Mouse (Mus musculus) heart, embryonic 11.5 days (tissue): ENCODE results near the gene Tent4a. TPM values are rescaled to one million over a fixed set of nuclear protein-coding genes. Genes with fewer than 3 reads are reported as not detected.

Source experiments
- ATAC-seq: fragments of 200-750 bp; cut with Nextera tagmentation; replicated peaks from 2 replicates; pipeline ENCODE4 v1.8.0; 2017; ENCODE audit warnings: moderate library complexity; ENCODE audit not compliant: insufficient number of reproducible peaks, low FRiP score, low TSS enrichment
- H3K27ac ChIP-seq: fragments of 300-500 bp; sonication (generic); 2 replicates; pipeline ENCODE4 v1.5.1; 2014; ENCODE audit warnings: mild to moderate bottlenecking, low read depth, low read length
- H3K27me3 ChIP-seq: fragments of 300-500 bp; sonication (generic); 2 replicates; pipeline ENCODE4 v1.6.1; 2014; ENCODE audit warnings: mild to moderate bottlenecking, low read length, mixed read lengths; ENCODE audit not compliant: control insufficient read depth, insufficient read depth
- H3K36me3 ChIP-seq: fragments of 300-500 bp; sonication (generic); 2 replicates; pipeline ENCODE4 v1.6.1; 2014; ENCODE audit warnings: mild to moderate bottlenecking, low read length, moderate library complexity, mixed read lengths; ENCODE audit not compliant: control insufficient read depth, insufficient read depth
- H3K4me1 ChIP-seq: fragments of 300-500 bp; sonication (generic); 2 replicates; pipeline ENCODE4 v1.6.1; 2014; ENCODE audit warnings: low read length; ENCODE audit not compliant: control insufficient read depth, insufficient read depth
- H3K4me2 ChIP-seq: fragments of 300-500 bp; sonication (generic); 2 replicates; pipeline ENCODE4 v1.6.1; 2014; ENCODE audit warnings: mild to moderate bottlenecking, moderate library complexity
- H3K4me3 ChIP-seq: fragments of 300-500 bp; sonication (generic); 2 replicates; pipeline ENCODE4 v1.5.1; 2014; ENCODE audit warnings: low read depth, low read length
- H3K9ac ChIP-seq: fragments of 300-500 bp; sonication (generic); 2 replicates; pipeline ENCODE4 v1.6.1; 2014; ENCODE audit warnings: mild to moderate bottlenecking, low read depth, low read length, moderate library complexity
- H3K9me3 ChIP-seq: fragments of 300-500 bp; sonication (generic); replicated peaks from 2 replicates; pipeline ENCODE4 v1.6.1; 2016; ENCODE audit warnings: low read length; ENCODE audit not compliant: control insufficient read depth
- WGBS: fragments of 180-500 bp; shearing (Covaris S2); extraction: QIAGEN DNeasy Blood & Tissue Kit; methylation state at CpG from one replicate; pipeline ENCODE4 v1.1.7; 2014; ENCODE audit not compliant: insufficient replicate concordance; 5-methylcytosine and 5-hydroxymethylcytosine counted together
- polyA plus RNA-seq: library from polyadenylated mRNA; unstranded; fragments of >200 nt; fragmentation: Nextera tagmentation; extraction: Ambion mirVana; gene quantifications from 2 replicates; pipeline ENCODE4 v1.2.1, GENCODE M21; 2014

The Tent4a gene
- polyA plus RNA-seq, 1 experiment from 2014 or later = 5.1 TPM

DNA sequence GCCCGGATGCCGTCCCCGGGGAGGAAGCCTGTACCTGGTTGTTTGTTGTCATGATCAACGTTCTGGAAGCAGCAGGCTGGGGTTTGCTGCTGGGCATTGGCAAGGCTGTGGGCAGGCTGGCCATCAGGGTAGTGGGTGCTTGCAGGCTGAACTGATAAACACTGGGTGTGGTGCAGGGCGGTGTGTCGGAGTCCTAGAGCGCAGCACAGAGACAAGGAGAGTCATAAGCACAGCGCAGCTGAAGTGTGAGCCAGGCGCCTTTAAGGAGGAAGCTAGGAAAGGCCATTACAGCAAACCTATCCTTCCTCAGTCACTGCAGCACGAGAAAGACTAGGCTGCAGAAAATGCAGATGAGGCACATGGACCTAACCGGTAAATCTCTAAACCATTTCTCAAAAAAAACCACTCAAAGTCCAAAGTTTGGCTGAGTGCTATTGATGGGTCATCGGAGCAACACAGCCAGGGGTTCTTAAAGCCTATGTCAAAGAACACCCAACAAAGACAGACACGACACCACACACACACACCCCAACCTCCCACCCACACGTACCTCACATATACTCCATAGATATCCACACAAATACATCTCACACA is 32.2 kb downstream of the Tent4a start:
- Histone ChIP-seq H3K27me3 (no peaks in the 10 kb centered on the region), H3K9me3 (no peaks in the 10 kb centered on the region), H3K4me3 (no peak overlapping the region), H3K4me1 (no peaks in the 10 kb centered on the region), H3K9ac (no peak overlapping the region), H3K27ac (no peak overlapping the region), H3K4me2 (no peak overlapping the region), H3K36me3 (peaks cover 38% of the 10 kb centered on the region)
- 92% methylated on average over 14 of the region's 14 CpGs for WGBS
- ATAC-seq = no peak

DNA sequence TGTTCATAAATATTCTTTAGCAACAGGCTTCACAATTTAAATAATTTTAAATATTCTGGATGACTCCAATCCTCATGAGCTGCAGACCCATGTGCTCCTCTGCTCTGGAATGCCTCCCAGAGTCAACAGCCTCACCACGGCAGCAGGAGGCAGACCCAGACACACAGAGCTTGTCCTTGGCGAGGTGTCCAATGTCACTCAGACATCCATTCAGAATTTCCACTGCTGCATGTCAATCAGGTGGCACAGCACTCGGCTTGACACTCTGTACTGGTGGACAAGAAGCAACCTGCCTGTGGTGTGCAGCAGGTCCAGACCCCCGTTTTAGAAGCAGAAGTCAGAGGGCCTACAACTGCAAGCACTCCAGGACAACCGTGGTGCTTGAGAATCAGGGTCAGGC is 36.1 kb downstream of the Tent4a start:
- peak overlapping the region; percentile 92 for H3K27ac ChIP-seq
- WGBS = 50% methylated on average over 5 of the region's 5 CpGs
- H3K4me3 ChIP-seq = no peak overlapping the region
- no peaks in the 10 kb centered on the region for H3K27me3 ChIP-seq
- peaks cover 24% of the 10 kb centered on the region for H3K36me3 ChIP-seq
- no peaks in the 10 kb centered on the region for H3K9me3 ChIP-seq
- no peak overlapping the region for H3K4me2 ChIP-seq
- peak; percentile 77 for ATAC-seq
- no peaks in the 10 kb centered on the region for H3K4me1 ChIP-seq
- no peak overlapping the region for H3K9ac ChIP-seq

DNA sequence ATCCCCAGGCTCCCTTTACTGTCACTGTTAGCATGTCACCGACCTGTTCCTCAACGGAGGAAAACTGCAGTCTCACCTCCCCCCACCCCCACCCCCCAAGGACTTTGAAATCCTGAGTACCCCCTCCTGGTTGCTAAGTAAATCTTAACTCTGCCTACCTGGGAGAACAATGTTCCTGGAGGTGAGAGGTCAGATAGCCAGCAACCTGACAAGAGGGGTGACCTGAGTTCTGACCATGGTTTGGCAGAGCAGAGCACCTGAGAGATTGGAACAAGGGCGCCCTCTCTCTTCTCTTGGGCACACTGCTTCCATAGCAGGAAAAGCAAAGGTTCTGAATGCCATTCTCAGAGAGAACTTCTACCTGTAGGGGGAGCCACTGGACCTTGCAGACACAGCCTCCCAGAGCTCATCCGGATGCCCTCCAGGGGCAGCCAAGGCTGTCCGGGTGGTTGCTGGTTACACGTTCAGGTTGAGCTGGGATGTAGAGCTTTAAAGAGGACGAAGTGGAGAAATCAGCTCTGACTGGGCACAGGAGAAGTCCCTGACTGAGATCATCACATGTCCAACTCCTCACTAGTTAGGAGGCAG is 41.4 kb downstream of the Tent4a start:
- Histone ChIP-seq H3K4me1 (peaks cover 5% of the 10 kb centered on the region), H3K4me2 (no peak overlapping the region), H3K36me3 (no peaks in the 10 kb centered on the region), H3K27ac (no peak overlapping the region), H3K4me3 (no peak overlapping the region), H3K9ac (no peak overlapping the region), H3K9me3 (no peaks in the 10 kb centered on the region), H3K27me3 (0 out of 2 replicates have a peak, but pooled peaks cover 4% of the 10 kb centered on the region)
- no peak for ATAC-seq
- 15% methylated on average over 7 of the region's 7 CpGs for WGBS

DNA sequence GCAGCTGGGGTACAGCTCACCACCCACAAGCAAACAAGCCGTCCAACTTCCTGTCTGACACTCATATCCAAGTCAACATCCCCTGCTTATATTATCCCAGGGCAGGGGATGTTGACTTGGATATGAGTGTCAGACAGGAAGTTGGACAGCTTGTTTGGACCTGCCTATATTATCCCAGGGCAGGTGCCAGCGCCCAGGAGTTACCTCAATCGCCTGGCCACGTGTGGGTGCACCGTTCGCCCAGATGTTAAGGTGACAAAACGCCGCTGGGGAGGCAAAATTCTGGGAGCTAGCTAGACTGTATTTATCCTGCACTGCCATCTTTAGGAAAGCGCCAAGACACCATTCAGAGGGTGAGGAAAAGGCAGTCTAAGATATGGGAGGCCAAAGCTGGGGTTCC is 44.6 kb downstream of the Tent4a start:
- peaks cover 5% of the 10 kb centered on the region for H3K4me1 ChIP-seq
- H3K27me3 ChIP-seq = peaks cover 11% of the 10 kb centered on the region
- no peak overlapping the region for H3K4me2 ChIP-seq
- H3K9me3 ChIP-seq = no peaks in the 10 kb centered on the region
- ATAC-seq = no peak
- H3K9ac ChIP-seq = no peak overlapping the region
- 71% methylated on average over 9 of the region's 9 CpGs for WGBS
- no peak overlapping the region for H3K27ac ChIP-seq
- H3K36me3 ChIP-seq = no peaks in the 10 kb centered on the region
- no peak overlapping the region for H3K4me3 ChIP-seq

DNA sequence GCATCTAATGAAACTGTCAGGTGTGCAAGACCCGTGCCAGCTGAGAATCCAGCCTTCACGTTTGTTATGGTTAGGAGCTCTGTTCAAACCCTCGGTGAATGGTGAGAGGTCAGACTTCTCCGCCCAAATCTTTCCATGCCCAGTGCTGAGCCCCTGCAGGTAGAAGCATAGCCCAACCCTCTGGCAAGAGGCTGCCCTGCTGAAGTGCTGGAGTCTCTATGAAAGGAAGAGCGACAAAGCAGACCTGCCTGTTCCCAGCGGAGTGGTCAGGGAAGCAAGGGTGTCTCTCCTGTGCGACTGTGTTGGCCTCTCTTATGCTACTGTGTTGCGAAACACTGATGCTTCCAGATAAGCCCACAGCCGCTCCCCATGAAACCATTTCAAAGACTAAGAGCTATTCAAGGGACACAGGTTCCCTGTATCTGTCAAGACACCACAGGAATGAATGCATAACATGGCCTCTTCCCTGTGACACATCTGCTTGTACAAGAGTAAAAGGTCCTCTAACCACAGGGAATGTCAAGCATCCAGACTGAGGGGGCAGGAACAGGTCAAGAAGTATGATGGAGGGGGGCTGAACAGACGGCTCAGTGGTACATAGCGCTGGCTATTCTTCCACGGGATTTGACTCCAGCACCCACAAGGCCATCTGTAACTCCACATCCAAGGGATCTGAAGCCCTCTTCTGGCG is 45.7 kb downstream of the Tent4a start:
- Histone ChIP-seq H3K4me2 (peak overlapping the region; percentile 65; the same call in 1 of the 2 replicates), H3K9ac (no peak overlapping the region), H3K4me1 (peaks cover 5% of the 10 kb centered on the region), H3K27me3 (peaks cover 18% of the 10 kb centered on the region), H3K27ac (no peak overlapping the region), H3K9me3 (no peaks in the 10 kb centered on the region), H3K36me3 (no peaks in the 10 kb centered on the region), H3K4me3 (no peak overlapping the region)
- ATAC-seq = no peak
- 35% methylated on average over 13 of the region's 13 CpGs for WGBS

DNA sequence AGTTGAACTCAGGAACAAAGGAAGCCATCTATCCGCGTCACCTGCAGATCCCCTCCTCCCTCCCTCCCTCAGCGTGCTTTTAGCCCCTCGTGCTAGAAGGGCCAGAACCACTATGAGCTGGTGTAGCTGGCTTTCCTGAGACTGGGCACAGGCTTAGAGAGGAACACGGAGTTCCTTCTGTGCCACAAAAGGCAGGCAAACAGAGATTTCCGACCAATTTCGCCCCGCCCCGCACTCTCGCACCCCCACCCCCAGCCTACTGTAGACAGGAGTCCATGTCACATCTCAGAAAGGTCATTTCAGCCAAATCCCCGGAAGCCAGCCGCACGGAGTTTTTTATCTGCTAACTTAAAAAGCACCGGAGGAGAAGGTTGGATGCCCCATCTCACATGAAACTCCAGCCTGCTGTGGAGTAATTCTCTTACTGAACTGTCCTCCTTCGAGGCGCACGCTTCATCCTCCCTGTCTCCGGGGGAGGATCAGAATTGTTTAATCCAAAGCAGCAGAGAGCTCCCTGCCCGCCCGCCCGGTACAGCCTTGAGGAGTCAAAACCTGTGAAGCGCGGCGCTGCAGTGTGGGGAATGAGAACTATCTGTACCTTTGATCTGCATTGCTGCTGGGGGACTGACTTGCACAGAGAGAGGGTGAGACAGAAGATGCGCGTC is 46.7 kb downstream of the Tent4a start:
- WGBS = 2% methylated on average over 26 of the region's 26 CpGs
- H3K9ac ChIP-seq = peak overlapping the region; percentile 17
- ATAC-seq = no peak
- H3K27ac ChIP-seq = no peak overlapping the region
- H3K4me3 ChIP-seq = peak overlapping the region; percentile 25
- H3K4me1 ChIP-seq = peaks cover 5% of the 10 kb centered on the region
- no peaks in the 10 kb centered on the region for H3K9me3 ChIP-seq
- peaks cover 23% of the 10 kb centered on the region for H3K27me3 ChIP-seq
- H3K36me3 ChIP-seq = no peaks in the 10 kb centered on the region
- peak overlapping the region; percentile 65 for H3K4me2 ChIP-seq

DNA sequence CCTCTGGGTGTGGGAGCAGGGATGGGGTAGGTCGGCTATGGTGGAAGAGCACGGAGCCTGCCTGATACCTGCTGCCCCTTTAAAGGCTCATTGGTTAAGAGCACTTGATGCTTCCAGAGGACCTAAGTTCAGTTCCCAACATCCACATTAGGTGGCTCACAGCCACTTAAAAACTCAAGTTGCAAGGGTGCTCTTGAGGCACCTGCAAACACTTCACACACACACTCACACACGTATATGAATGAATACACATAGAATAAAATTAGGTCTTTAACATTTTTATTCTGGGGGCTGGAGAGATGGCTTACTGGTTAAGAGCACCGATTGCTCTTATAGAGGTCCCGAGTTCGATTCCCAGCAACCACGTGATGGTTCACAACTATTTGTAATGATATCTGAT is 47.3 kb downstream of the Tent4a start:
- no peak for ATAC-seq
- Histone ChIP-seq H3K27me3 (peaks cover 25% of the 10 kb centered on the region), H3K4me2 (no peak overlapping the region)

DNA sequence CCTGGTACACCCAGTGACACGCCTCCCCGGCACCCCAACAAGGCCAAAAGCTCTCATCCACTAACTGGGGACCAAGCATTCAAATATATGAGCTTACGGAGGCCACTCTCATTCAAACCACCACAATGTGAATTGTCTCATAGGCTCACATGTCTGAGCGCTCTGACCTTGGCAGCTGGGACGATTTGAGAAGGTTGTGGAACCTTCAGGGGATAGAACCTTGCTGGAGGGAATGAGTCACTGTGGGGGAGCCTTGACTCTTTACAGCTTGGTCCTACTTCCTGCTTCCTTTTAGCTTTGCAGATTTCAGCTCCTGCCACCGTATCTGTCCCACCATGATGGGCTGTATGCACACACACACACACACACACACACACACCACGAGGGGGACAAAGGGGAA is 48.6 kb downstream of the Tent4a start:
- Histone ChIP-seq H3K36me3 (no peaks in the 10 kb centered on the region), H3K9me3 (no peaks in the 10 kb centered on the region), H3K27ac (no peak overlapping the region), H3K27me3 (peaks cover 25% of the 10 kb centered on the region), H3K4me1 (peaks cover 7% of the 10 kb centered on the region), H3K4me2 (no peak overlapping the region), H3K4me3 (no peak overlapping the region), H3K9ac (no peak overlapping the region)
- no peak for ATAC-seq
- 59% methylated on average over 7 of the region's 7 CpGs for WGBS

More for the DNA sequence above, 47.3 kb downstream of the Tent4a start:
- H3K27ac ChIP-seq = no peak overlapping the region
- H3K9me3 ChIP-seq = no peaks in the 10 kb centered on the region
- WGBS = 76% methylated on average over 7 of the region's 7 CpGs
- no peak overlapping the region for H3K9ac ChIP-seq
- no peak overlapping the region for H3K4me3 ChIP-seq
- H3K36me3 ChIP-seq = no peaks in the 10 kb centered on the region
- peaks cover 5% of the 10 kb centered on the region for H3K4me1 ChIP-seq
